Mouse (Mus musculus) midbrain, embryonic 11.5 days (tissue): Measurements from ENCODE around the gene Eif4h. TPM values are rescaled to one million over a fixed set of nuclear protein-coding genes. Genes with fewer than 3 reads are reported as not detected.

Experiments
- ATAC-seq: fragments of 200-750 bp; cut with Nextera tagmentation; 2 replicates; pipeline ENCODE4 v1.8.0; 2017; ENCODE audit warnings: moderate TSS enrichment, moderate library complexity; ENCODE audit not compliant: low FRiP score
- DNase-seq: peaks from one replicate; pipeline ENCODE4 v3.0.0; 2015; ENCODE audit warnings: low spot score; ENCODE audit errors: missing footprints
- H3K27ac ChIP-seq: fragments of 300-500 bp; sonication (generic); 2 replicates; pipeline ENCODE4 v1.5.1; 2014; ENCODE audit warnings: low read depth, low read length
- H3K27me3 ChIP-seq: fragments of 300-500 bp; sonication (generic); 2 replicates; pipeline ENCODE4 v1.6.1; 2014; ENCODE audit warnings: mild to moderate bottlenecking, low read length, moderate library complexity, mixed read lengths; ENCODE audit not compliant: control insufficient read depth, insufficient read depth
- H3K36me3 ChIP-seq: fragments of 300-500 bp; sonication (generic); 2 replicates; pipeline ENCODE4 v1.6.1; 2014; ENCODE audit warnings: mild to moderate bottlenecking, low read length, moderate library complexity, mixed read lengths; ENCODE audit not compliant: control insufficient read depth, insufficient read depth
- H3K4me1 ChIP-seq: fragments of 300-500 bp; sonication (generic); 2 replicates; pipeline ENCODE4 v1.6.1; 2014; ENCODE audit warnings: low read length; ENCODE audit not compliant: control insufficient read depth, insufficient read depth
- H3K4me2 ChIP-seq: fragments of 300-500 bp; sonication (generic); 2 replicates; pipeline ENCODE4 v1.6.1; 2014; ENCODE audit warnings: mild to moderate bottlenecking, moderate library complexity
- H3K4me3 ChIP-seq: fragments of 300-500 bp; sonication (generic); 2 replicates; pipeline ENCODE4 v1.5.1; 2014; ENCODE audit warnings: low read depth, low read length
- H3K9ac ChIP-seq: fragments of 300-500 bp; sonication (generic); 2 replicates; pipeline ENCODE4 v1.6.1; 2014; ENCODE audit warnings: low read length
- H3K9me3 ChIP-seq: fragments of 300-500 bp; sonication (generic); 2 replicates; pipeline ENCODE4 v1.6.1; 2016; ENCODE audit warnings: low read length; ENCODE audit not compliant: control insufficient read depth
- WGBS: fragments of 180-500 bp; shearing (Covaris S2); extraction: QIAGEN DNeasy Blood & Tissue Kit; methylation state at CpG from one replicate; pipeline ENCODE4 v1.1.7; 2014; 5-methylcytosine and 5-hydroxymethylcytosine counted together
- polyA plus RNA-seq: library from polyadenylated mRNA; unstranded; fragments of >200 nt; fragmentation: Nextera tagmentation; extraction: Ambion mirVana; gene quantifications from 2 replicates; pipeline ENCODE4 v1.2.1, GENCODE M21; 2014

Gene Eif4h
- polyA plus RNA-seq, 1 experiment from 2014 or later: 421 TPM

DNA sequence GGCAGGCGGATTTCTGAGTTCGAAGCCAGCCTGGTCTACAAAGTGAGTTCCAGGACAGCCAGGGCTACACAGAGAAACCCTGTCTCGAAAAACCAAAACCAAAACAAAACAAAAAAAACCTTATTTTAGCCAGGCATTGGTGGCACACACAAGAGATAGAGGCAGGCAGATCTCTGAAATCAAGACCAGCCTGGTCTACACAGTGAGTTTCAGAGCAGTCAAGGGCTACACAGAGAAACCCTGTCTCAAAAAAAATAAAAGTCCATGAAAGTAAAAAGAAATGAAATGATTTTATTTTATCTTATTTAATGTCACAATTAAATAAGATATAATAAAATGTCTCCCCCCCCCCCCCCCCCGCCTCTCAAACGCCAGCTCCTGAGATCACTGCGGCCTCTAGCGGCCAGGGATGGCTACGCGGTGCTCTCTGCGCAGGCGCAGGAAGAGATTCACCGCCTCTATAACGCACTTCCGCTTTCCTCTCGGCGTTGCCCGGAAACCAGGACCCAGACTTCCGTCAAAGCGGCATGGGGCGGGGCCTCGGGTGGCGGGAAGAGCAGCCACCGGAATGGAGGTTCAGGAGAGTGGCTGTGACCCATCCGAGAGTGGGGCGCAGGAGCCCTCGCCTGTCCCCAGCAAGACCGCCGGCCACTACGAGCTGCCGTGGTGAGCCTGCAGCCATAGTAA, 56.9 kb downstream of the Eif4h start:
- Histone ChIP-seq H3K9ac (peak overlapping the region; percentile 90), H3K27me3 (no peaks in the 10 kb centered on the region), H3K27ac (no peak overlapping the region), H3K4me3 (peak overlapping the region; percentile 87), H3K4me2 (peak overlapping the region; percentile 85), H3K36me3 (no peaks in the 10 kb centered on the region), H3K4me1 (peaks cover 8% of the 10 kb centered on the region), H3K9me3 (no peaks in the 10 kb centered on the region)
- peak; percentile 96 for ATAC-seq
- 9% methylated on average over 30 of the region's 30 CpGs for WGBS
- DNase-seq: peak; percentile 100

DNA sequence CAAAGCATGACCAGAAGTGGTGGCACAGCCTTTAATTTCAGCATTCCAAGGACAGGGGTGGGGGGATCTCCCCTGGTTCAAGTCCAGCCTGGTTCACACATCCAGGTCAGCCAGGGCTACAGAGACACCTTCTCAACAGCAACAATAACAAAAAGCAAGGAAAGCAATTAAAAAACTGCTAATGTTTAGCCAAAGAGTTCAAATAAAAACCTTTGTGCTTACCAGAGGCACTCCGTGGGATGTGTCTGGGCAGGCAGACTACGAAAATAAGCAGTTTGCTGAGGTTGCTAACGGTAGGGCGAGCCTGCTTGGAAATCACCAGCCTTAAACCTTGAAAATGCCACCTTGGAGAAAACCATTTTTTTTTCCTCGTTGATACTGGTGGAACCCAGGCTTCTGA, 58.1 kb downstream of the Eif4h start, which contains the start of gene Rfc2:
Rfc2 (plus strand) TSS at position 221 of the 400 bp plus-strand sequence.
- Histone ChIP-seq H3K27ac (no peak within 1 kb of the TSS), H3K4me1 (peaks cover 8% of the 10 kb centered on the region), H3K36me3 (no peaks in the 10 kb centered on the region), H3K4me2 (no peak within 1 kb of the TSS), H3K9ac (no peak within 1 kb of the TSS), H3K4me3 (no peak within 1 kb of the TSS), H3K27me3 (no peaks in the 10 kb centered on the region), H3K9me3 (no peaks in the 10 kb centered on the region)
- no peak for DNase-seq
- WGBS: 84% methylated on average over 5 of the region's 5 CpGs
- no peak for ATAC-seq

DNA sequence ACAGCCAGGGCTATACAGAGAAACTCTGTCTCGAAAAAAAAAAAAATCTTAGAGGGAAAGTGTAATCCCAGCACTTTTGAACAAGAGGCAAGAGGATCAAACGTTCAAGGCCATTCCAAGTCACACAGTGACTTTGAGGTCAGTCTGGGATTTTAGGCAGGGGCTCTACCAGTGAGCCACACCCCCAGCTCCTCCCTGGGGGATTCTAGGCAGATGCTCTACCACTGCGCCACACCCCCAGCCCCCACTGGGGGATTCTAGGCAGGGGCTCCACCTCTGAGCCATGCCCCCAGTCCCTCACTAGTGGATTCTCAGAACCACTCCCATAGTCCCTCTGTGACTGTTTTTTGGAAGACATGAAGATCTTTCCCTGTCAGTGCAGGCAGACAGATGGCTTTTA, 60.2 kb downstream of the Eif4h start:
- DNase-seq (no peak), ATAC-seq (no peak)
- Histone ChIP-seq H3K4me1 (peaks cover 8% of the 10 kb centered on the region), H3K4me2 (no peak overlapping the region), H3K27ac (no peak overlapping the region), H3K9ac (no peak overlapping the region), H3K9me3 (no peaks in the 10 kb centered on the region), H3K4me3 (no peak overlapping the region), H3K36me3 (no peaks in the 10 kb centered on the region), H3K27me3 (no peaks in the 10 kb centered on the region)
- WGBS: 66% methylated on average over 3 of the region's 3 CpGs

DNA sequence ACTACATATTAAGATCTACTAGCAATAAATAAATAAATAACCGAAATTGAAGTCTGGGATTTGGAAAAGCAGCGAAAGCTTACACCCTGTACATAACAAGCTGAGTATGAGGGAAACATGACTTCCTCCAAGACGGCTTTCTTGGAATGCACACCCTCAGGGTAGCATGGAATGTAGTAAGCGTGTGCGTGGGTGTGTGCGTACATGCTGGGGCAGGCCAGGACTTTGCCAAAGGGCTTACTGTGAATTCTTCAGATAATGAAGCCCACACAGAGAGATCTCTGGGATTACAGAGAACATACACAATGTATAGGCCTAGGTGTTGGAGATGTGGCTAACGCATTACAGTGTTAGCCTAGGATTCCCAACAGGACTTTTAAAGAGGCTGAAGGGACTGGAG, 61.8 kb downstream of the Eif4h start:
- WGBS: 90% methylated on average over 7 of the region's 7 CpGs
- Histone ChIP-seq H3K27ac (no peak overlapping the region), H3K9me3 (no peaks in the 10 kb centered on the region), H3K4me2 (no peak overlapping the region), H3K27me3 (no peaks in the 10 kb centered on the region), H3K36me3 (no peaks in the 10 kb centered on the region), H3K4me1 (no peaks in the 10 kb centered on the region), H3K9ac (no peak overlapping the region), H3K4me3 (no peak overlapping the region)
- ATAC-seq: no peak
- no peak for DNase-seq

DNA sequence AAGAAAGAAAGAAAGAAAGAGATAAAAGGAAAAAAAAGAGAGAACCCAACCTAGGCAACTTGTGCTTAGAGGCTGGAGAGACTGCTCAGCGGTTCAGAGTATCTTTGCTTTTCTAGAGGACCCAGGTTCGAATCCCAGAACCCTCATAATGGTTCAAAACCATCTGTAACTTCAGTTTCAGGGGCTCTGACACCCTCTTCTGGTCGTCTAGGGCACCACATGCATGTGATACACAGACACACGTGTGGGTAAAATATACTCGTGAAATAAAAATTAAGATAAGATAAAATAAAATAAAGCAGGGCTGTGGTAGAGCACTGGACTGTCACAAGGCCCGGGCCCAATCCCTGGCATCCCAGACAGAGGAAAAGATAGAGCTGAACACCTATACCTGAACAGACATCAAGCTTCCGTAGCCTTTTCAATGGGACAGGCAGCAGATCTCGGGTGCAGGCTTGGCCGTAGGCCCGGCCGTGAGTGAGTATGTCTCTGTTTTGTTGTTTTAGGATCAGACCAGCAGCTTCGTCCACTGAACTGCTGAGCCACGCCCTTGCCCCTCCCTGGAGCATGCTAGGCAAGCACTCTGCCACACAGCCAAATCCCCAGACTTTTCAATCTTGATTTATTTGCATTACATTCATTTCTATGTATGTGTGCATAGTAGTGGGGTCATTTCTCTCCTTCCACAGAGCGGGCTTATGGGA, 62.6 kb downstream of the Eif4h start:
- Histone ChIP-seq H3K4me1 (peaks cover 4% of the 10 kb centered on the region; the same call in 1 of the 2 replicates), H3K9me3 (no peaks in the 10 kb centered on the region), H3K4me2 (no peak overlapping the region), H3K27me3 (no peaks in the 10 kb centered on the region), H3K4me3 (no peak overlapping the region), H3K27ac (no peak overlapping the region), H3K36me3 (no peaks in the 10 kb centered on the region), H3K9ac (no peak overlapping the region)
- ATAC-seq (no peak), DNase-seq (peak; percentile 83)
- 79% methylated on average over 14 of the region's 14 CpGs for WGBS

DNA sequence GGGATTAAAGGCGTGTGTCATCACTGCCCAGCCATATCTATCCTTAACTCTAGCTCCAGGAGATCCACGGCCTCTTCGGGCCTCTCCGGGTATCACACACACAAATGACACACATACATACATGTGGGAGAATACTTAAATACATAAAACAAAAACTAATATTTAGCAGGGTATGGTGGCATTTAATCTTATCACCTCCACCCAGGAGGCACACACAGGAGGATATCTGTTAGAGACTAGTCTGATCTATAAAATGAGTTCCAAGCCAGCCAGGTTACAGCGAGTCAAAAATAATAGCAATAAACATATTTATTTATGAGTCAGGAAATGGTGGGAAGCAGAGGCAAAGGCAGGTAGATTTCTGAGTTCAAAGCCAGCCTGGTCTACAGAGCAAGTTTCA, 63.5 kb downstream of the Eif4h start:
- Histone ChIP-seq H3K4me3 (no peak overlapping the region), H3K9me3 (no peaks in the 10 kb centered on the region; the same call in 1 of the 2 replicates), H3K27ac (no peak overlapping the region), H3K4me2 (no peak overlapping the region), H3K4me1 (peaks cover 4% of the 10 kb centered on the region; the same call in 1 of the 2 replicates), H3K9ac (no peak overlapping the region), H3K27me3 (no peaks in the 10 kb centered on the region), H3K36me3 (no peaks in the 10 kb centered on the region)
- 93% methylated on average over 5 of the region's 5 CpGs for WGBS
- DNase-seq (no peak), ATAC-seq (no peak)

DNA sequence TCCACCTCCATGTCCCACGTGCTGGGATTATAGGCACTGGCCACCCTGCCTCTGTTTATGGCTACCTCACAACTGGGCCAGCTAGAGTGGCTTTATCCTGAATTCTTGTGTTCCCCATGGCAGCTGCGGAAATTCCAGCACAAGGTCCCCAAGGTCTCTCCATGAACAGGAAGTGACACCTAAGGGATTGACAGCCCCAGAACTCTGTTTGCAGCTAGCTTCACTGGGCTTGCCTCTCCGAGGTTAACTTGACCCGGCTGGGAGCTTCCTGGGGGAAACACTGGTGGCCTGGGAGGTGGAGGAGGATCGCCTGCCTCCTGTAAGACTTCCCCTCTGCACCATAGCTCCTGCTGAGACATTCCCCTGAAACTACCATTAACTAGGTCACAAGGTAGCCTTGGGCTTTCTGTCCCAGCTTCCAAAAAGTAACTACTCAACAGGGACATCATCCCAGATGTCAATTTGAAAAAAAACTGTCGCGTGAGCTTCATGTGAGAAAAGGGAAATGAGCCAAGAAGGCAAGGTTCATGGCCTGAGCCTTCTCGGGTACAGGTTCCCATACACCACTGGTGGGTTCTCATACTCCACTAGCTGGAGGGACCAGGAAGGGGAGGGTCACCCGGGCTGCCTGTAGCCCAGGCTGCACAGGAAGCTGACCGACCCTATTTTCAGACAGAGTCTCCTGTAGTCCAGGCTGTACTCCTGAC, 66.6 kb downstream of the Eif4h start:
- Histone ChIP-seq H3K9me3 (no peaks in the 10 kb centered on the region; the same call in 1 of the 2 replicates), H3K36me3 (no peaks in the 10 kb centered on the region), H3K4me2 (peak overlapping the region; percentile 44), H3K4me1 (peaks cover 4% of the 10 kb centered on the region; the same call in 1 of the 2 replicates), H3K27ac (no peak overlapping the region), H3K27me3 (no peaks in the 10 kb centered on the region), H3K9ac (no peak overlapping the region; the same call in 1 of the 2 replicates), H3K4me3 (no peak overlapping the region)
- ATAC-seq (no peak), DNase-seq (no peak)
- WGBS: 44% methylated on average over 10 of the region's 10 CpGs

DNA sequence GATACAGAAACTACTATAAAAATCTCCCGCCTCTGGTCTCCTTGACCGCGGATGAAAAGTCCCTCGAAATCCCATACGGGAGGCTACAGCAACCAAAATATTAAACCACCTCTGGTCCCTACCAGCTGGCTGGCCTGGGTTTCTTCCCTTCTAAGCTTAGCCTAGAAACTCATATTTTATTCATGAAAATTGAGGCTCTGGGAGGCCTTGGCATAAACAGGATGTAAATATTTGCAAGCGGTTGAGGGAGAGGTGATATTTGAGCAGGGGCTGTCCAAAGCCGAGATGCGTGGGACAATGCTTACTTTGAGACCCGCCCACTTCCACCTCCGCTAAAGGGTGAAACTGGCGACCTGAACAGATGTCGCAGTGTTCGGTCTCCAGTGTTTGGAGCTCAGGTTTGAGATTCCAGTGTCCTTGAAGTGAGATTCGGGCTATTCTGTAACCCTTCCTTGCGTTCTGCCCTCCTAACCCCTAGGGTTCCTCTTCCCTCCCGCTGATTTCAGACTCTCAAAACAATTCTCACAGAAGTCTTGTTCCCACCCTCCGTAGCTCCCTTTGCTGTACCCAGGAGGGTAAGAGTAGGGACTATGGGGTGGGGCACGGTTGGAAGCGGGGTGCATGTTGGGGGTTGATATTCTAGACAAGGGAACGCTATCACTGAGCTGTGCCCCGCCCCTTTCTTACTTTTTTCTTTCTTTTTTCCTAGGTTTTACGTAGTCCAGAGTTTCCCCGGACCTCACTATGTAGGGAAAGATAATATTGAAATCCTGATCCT, 67.4 kb downstream of the Eif4h start:
- Histone ChIP-seq H3K27me3 (no peaks in the 10 kb centered on the region), H3K9ac (peak overlapping the region; percentile 46), H3K4me3 (peak overlapping the region; percentile 18; the same call in 1 of the 2 replicates), H3K4me1 (peaks cover 4% of the 10 kb centered on the region; the same call in 1 of the 2 replicates), H3K36me3 (no peaks in the 10 kb centered on the region), H3K4me2 (peak overlapping the region; percentile 44), H3K27ac (no peak overlapping the region), H3K9me3 (no peaks in the 10 kb centered on the region; the same call in 1 of the 2 replicates)
- ATAC-seq: peak; percentile 81
- DNase-seq: peak; percentile 97
- WGBS: 2% methylated on average over 23 of the region's 23 CpGs
